Mouse (Mus musculus) spleen, adult 18-20 months (tissue): Measurements from ENCODE around the gene Olfr718-ps1.

Experiments
- DNase-seq, 2 experiments: peaks; one replicate each; pipeline ENCODE4 v3.0.0; 2022; ENCODE audit warnings: mixed read lengths in 2 of 2

Gene Olfr718-ps1

DNA sequence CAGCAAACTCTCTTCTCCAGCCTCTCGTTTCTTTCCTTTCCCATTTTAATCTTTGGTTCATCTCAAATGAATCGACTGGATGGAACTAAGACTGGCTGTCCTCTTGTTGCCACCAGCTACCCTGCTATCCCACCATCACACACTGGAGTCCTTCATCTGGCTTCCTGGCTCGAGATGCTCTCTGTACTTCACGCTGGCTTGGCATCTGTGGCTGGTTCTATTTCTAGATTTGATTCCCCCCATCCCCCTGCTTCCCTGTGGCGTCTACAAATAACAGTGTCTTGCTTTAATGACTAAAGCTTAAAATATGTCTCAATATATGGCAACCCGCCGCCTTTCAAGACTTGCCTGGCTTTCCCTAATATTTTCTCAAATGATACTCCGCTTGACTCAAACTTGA is 19.5 kb downstream of the Olfr718-ps1 start:
- no peak for DNase-seq

GRCm38 (mm10) chr5:143126908-143127307 is 20.5 kb downstream of the Olfr718-ps1 start:
- no peak for DNase-seq

- no peak for DNase-seq
Measured at GRCm38 (mm10) chr5:143126089-143126488, 21.3 kb downstream of the Olfr718-ps1 start.

DNA sequence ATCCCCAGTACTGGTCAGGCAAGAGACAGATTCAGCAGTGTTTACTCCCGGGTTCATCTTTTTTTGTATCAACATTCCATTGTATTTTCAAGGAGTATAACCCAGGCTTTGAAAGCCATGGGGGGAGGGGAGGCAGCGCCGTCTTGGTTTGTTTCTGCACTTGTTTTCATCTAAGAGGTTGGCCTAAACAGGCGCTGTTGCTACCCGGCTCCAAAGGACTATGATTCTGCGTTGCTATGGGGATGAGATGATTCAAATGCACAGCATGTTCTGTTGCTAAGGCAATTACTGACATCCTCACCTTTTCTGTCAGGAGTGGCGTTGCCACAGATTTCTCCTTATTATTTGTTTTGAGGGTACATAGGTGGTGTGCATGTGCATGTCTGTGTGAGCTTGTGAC is 21.8 kb downstream of the Olfr718-ps1 start:
- DNase-seq = no peak

DNA sequence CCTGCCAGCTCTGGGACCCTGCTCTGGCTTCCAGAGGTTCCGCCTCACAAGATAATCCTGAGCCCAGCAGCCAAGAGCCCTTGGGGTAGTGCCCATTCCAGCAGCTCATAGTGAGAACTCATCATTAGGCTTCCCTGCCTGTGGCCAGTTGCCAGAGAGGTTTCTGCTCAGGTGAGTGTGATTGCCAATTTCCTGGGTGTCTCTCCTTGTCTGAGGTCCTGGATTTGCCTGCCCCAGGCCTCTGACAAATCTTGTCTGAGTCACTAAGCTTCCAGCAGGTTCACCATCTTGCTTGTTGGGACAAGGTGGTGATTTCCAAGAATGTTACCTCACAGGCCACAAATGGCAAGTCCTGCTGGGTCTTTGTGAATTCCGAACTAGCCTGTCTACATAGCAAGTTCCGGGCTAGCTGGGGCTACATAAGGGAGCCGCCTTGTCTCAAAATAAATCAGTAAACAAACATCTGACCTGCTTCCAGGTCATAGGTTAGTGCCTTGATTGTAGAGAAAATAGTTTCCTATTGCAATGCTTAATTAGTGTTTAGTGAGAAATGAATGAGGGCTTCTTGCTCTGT is 22.5 kb downstream of the Olfr718-ps1 start:
- DNase-seq = no peak

- DNase-seq = no peak
Measured at GRCm38 (mm10) chr5:143122673-143123072, 24.7 kb downstream of the Olfr718-ps1 start.

GRCm38 (mm10) chr5:143122125-143122524 is 25.3 kb downstream of the Olfr718-ps1 start:
- no peak for DNase-seq

GRCm38 (mm10) chr5:143112281-143113246 is 34.8 kb downstream of the Olfr718-ps1 start, which contains the start of gene Rnf216:
Rnf216 (minus strand) TSS chr5:143112994.
- peak; percentile 85 to 91 for DNase-seq

- DNase-seq = no peak
Measured at GRCm38 (mm10) chr5:143106842-143107241, 40.5 kb downstream of the Olfr718-ps1 start.

DNA sequence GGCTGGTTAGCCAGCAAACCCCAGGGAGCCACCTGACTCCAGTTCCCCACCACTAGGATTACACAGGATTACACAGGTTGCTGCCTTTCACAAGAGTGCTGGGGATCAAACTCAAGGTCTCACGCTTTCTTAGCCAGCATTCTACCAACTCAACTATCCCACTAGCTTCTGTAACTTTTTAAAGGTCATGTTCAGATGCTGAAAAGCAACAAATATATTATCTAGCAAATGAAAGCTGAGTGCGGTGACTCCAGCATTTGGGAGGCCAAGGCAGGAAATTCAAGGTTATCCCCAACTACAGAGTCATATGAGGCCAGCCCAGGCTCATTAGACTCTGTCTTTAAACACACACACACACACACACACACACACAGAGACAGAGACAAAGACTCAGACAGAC is 44.1 kb downstream of the Olfr718-ps1 start:
- DNase-seq = no peak

- no peak for DNase-seq
Measured at GRCm38 (mm10) chr5:143101626-143102025, 45.8 kb downstream of the Olfr718-ps1 start.

DNA sequence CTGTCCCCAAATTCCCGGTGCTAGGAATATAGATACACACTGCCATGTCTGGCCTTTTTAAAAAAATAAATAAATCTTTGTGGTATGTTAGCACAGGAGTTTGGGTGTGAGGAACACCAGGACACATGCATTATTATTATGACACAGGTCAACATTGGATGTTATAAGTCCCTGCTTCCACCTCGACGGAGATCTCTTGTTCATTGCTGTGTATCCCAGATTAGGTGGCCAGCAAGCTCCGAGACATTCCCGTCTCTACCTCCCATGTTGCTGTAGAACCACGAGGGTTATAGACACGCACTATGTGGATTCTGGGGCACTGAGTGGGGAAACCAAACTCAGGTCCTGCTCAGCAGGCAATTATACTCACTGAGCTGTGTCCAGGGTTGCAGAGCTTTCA is 52.1 kb downstream of the Olfr718-ps1 start:
- no peak for DNase-seq

DNA sequence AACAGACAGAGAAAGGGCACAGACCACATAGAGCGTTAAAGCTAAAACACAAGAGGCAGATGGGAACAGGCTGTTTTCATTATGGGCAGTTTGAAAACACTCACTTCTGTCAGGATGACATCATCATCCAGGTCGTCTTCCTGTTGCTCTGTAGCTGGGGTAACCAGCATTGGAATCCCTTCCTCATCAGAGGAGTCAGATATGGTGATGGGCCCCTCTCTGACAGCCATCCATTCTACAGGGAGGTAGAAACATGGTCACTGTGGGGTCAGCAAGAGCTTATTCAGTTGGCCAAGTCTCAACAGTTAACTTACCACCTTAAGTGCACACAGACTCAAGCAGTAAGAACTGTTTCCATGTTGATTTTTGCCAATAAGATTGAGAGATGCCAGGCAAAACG is 54.5 kb downstream of the Olfr718-ps1 start:
- no peak for DNase-seq

- peak in 1 of 2 experiments; percentile 24 for DNase-seq
Measured at GRCm38 (mm10) chr5:143084898-143085297, 62.5 kb downstream of the Olfr718-ps1 start.
